ENCODE assay signal across 19 mouse cellular contexts in genomic region chr7:139229837-139230236, GRCm38 (mm10). TPM values are rescaled to one million over a fixed set of nuclear protein-coding genes. Genes with fewer than 3 reads are reported as not detected.
"Had no signal": no experiment of that assay in that cellular context is flagged by ENCODE, and none has a peak within 500 bp of the region (broad histone marks: within the 10 kb centered on the region; RNA-seq: fewer than 3 reads in every experiment).

No protein-coding gene starts in this region.

- H3K27ac ChIP-seq: kidney, embryonic 15.5 days; left cerebral cortex, adult 2 months; liver, embryonic 13.5 days; midbrain, embryonic 12.5 days; midbrain, embryonic 15.5 days; neural tube, embryonic 12.5 days; neural tube, embryonic 15.5 days; stomach, embryonic 15.5 days had no signal

- H3K36me3 ChIP-seq: kidney, embryonic 15.5 days; liver, embryonic 13.5 days; midbrain, embryonic 12.5 days; midbrain, embryonic 15.5 days; neural tube, embryonic 12.5 days; neural tube, embryonic 15.5 days; stomach, embryonic 15.5 days had no signal

- H3K4me3 ChIP-seq: kidney, embryonic 15.5 days; left cerebral cortex, adult 2 months; liver, embryonic 13.5 days; midbrain, embryonic 12.5 days; midbrain, embryonic 15.5 days; neural tube, embryonic 12.5 days; neural tube, embryonic 15.5 days; stomach, embryonic 15.5 days had no signal

- DNase-seq: kidney, postnatal 10 days; kidney, postnatal 36 days; layer of hippocampus, postnatal 36 days; liver, embryonic 13.5 days; lung, adult 2 months; lung, postnatal 14 days; right cerebral cortex, postnatal 25 days; spleen, adult 18-20 months; thymus, postnatal 25 days had no signal

- ATAC-seq: midbrain, embryonic 15.5 days had no signal

- H3K4me2 ChIP-seq: kidney, embryonic 15.5 days; liver, embryonic 13.5 days; midbrain, embryonic 12.5 days; midbrain, embryonic 15.5 days; neural tube, embryonic 12.5 days; neural tube, embryonic 15.5 days; stomach, embryonic 15.5 days had no signal

- H3K9me3 ChIP-seq: kidney, embryonic 15.5 days; liver, embryonic 13.5 days; midbrain, embryonic 12.5 days; midbrain, embryonic 15.5 days; neural tube, embryonic 12.5 days; neural tube, embryonic 15.5 days; stomach, embryonic 15.5 days had no signal

- H3K9ac ChIP-seq: kidney, embryonic 15.5 days; liver, embryonic 13.5 days; midbrain, embryonic 12.5 days; midbrain, embryonic 15.5 days; neural tube, embryonic 12.5 days; neural tube, embryonic 15.5 days; stomach, embryonic 15.5 days had no signal

- H3K27me3 ChIP-seq: liver, embryonic 13.5 days; midbrain, embryonic 15.5 days; neural tube, embryonic 12.5 days; neural tube, embryonic 15.5 days; stomach, embryonic 15.5 days had no signal

RNA-seq across cellular contexts. Expression of gene Stk32c, which starts 16.7 kb away (rescaled TPM):
- total RNA-seq: megakaryocyte, adult 5-6 weeks had no signal
- polyA plus RNA-seq: liver, embryonic 13.5 days; liver, embryonic 16.5 days; thymus, postnatal 0 days had no signal
